Mouse (Mus musculus) testis, postnatal 14 days (tissue): ENCODE data around the gene Zbtb20.
A peak's percentile ranks its signal among the peaks of the same experiment; 100 is the strongest.

Experiments
- DNase-seq: peaks from one replicate; pipeline ENCODE4 v3.0.0; 2021; ENCODE audit warnings: low spot score

The Zbtb20 gene

DNA sequence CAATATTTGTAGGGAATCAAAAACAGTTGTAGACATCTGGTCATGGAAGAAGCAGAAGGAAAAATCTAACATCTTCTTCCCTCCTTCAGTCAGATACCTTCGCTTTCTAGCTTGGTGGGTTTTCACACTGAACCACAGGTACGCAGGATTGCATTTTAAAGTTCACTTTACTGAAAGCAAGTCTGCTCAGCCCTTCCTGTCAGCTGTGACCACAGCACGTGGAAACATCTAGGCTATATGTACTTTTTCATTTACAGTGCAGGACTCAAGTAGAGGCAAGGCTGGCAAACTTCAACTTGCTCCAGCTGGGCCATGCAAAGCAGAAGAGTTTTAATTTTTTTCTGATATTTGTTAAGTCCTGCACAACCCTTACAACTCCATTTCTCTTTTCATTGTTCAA, 424.7 kb downstream of the Zbtb20 start:
- DNase-seq, result no peak

DNA sequence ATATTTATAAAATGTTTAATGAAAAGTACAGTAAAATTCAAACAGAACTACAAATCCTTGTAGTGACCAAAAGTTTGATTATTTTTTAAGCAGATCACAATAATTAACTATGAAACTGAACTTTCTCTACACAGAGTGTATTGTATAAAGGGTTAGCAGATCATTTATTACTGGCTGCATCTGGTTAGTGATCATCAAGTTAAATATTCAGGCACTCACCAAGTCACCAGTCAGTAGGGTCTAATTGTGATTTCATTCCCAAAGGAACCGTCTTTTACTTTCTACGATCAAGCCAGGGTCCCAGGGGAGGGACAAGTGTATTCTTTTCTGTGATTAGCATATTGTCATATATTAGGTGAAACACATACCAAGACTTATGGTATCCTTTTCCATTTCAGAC, 426.5 kb downstream of the Zbtb20 start:
- DNase-seq, result no peak

DNA sequence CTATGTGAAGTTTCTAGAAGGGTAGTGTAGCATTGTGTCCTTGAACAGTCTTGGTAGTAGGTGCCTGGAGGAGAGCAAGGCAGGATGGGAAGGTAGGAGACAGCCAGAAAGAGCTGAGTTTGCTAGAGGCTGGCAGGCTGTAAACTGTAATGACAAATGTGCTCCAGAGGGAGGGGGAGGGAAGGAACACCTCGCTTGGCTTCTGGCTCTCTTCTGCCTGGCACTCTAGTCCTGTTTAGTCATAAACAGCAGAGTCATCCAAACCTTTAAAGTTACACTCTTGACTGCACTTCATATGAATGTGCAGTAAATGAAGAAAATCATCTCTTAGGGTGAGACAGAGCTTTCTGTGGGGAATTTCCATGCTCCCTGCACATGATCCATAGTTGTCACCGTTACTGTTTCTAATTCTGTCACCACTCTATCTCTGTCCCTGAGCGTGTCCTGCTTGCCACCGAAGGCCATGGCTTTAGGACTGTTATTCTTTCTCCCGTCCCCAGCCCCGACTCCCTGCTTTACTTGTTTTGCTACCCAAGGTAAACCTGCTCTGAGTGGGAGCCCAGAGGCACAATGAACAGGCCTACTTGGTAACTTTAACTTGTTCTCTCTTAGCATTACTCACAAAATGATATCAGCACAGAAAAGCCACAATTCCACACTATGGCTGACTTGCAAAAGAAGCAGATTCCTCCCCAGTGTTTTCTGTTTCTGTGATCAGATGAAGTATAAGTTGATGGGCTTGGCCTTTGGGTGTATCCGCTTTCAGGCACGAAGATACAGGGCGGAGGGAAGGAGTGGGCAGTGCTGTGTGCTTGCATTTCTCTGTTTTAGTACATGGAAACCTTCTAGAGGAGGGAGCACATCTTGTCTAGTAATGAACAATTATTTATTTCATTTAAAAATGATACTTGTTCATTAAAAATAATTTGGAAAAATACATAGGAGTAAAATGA, 427.8 kb downstream of the Zbtb20 start:
- peak; percentile 24 for DNase-seq

DNA sequence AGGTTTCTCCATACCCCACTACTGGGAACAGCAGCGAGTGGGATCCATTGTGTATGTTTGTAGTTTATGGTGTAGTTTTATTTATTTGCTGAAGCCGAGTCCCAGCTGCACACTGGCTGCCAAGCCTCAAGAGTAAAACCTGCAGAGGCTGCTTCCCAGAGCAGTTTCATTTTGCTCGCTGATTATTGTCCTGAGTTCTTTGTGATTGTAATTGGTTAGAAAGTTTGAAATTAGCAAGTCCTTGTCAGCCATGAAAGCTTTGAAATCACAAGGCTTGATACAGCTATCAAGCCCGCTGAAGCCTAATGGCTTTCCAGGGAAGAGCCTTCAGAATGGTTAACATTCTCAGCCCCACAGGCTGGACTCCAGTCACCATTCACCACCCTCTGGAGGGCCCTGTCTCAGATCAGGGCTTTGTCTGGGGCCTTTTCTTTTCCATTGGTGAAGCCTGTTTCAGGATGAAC, 434.3 kb downstream of the Zbtb20 start:
- DNase-seq, result no peak

DNA sequence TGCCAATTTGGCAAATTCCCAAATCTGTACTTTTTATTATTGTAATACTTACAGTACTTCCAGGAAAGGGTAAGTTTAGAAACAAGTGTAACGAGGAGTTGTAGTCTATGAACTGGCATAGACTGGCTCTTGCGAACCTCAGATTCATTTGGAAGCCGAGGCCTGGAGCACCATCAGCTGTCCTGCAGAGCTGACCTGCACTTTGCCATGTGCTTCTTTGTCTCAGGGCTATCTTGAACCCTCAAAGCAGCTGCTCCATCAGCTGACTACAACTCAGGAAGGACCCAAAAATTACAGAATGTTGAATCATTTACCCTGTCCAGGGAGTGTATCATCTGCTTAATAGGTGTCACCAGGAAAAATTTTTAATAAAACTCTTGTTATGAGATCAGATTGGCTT, 448.3 kb downstream of the Zbtb20 start:
- DNase-seq, result no peak

DNA sequence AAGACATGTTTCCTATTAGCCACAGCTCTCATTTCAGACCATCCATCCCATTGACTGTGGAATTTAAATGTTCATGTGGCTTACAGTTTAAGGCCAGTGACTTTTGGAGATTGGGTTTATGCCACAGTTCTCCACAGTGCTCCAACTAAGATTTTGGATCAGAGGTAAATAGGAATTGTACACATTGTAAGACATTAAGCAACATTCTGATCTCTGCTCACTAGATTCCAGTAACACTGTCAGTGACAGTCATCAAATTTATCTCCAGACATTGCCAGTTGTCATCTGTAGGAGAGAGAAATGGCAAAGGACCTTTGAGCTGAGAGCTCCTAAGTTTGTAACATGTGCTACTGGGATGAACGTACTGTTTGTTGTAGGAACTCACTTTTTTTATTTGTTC, 452.5 kb downstream of the Zbtb20 start:
- no peak for DNase-seq

DNA sequence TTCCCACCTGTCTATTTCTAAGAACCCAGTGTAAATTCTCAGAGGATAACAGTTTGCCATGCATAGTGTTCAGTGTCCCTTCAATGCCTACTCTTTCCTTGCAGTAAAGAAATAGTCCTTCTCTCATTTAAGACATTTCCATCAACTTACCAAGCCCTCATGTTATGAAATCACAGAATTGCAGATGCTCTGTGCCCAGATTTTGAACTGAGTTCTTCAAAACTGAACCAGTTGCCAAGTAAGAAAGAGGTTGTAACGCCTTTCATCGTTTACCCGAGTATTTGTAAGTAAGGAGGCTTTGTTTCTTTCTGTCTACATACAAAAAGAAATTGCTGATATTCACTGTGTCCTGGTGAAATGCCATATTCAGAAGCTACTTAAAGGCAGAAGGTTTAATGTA, 454.5 kb downstream of the Zbtb20 start:
- DNase-seq, result no peak

DNA sequence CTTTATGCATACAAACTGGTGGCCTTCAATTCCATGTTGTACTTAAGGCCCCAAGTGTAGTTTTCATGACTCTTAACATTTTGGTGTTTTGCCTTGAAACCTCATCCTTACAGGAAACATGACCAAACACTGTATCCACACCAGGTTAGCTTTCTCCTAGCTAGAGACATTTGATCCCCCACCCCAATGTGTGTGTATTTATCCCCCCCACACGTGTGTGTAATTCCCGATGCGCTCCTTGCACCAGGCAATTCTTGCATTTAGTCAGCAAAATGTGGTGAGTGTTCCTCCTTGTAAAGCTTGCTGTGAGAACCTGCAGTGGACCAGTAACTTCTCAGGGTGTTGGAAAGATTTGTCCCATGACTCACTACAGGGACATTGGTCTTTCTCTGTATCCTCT, 455.8 kb downstream of the Zbtb20 start:
- DNase-seq, result no peak

DNA sequence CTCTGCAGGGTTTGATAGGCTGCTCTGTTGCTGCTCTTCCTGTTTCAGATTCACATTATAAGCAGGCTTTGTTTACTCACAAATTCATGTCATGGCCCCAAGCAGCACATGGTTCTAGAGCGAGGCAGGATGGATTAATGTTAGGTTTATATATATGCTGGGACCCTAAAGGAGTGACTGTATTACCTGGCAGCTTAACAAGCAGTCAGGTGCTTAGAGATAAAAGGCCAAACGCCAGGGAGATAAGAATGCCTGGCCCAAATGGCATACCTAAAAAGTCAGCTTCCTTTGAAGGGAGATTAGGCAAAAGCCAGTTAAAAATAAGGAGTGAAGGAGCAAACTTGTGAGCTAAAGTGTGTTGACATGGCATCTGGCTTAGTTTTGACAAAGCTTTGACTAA, 457.1 kb downstream of the Zbtb20 start:
- no peak for DNase-seq

DNA sequence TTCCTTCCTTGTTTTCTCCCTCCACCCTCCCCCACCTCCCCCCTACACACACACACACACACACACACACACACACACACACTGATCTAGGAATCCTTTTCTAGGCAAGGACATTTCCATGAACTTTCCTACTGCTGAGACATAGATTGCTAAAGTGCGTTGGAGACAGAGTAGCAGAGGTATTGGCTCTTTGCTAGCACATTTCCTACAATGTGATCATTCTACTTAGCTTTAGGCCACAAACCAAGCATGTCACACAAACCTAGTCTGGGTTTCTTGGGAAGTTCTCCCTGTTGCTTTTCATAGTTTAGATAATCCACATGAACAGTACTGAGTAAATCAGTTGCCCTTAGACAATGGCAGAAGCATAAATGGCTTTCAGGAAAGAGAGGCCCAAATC, 457.6 kb downstream of the Zbtb20 start:
- no peak for DNase-seq

DNA sequence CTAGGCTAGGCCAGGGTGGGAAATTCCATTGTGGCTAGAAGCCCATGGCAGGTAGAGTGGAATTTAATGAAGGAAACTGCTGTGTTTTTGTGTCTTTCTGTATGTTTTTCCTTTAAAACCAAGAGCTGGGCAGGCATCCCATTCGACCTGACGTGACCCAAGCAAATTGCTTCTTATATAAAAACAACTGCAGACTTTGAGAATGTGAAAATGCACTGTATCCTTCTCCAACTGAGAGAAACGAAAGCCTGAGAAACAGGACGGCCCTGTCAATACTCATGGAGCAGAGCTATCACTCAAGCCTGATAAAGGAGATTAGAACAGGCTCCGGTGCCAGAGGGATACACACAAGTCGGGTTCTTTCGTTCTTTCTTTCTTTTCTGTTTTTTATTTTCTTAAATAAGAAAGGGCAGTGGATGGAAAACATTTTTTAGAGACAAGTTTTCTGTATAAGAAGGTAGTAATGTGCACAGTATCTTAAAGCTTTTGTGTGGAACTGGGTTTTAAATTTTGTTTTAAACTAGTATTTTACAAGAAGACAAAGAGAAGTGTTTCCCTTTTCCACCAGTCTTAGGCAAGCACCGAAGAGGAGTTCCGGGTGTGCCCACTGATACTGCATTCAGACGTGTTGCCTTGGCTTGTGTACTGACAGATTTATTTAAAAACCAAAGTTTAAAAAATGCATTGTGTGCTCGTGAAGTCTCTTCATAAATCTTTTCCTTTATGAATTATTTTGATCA, 458.9 kb downstream of the Zbtb20 start:
- DNase-seq, result peak; percentile 11

DNA sequence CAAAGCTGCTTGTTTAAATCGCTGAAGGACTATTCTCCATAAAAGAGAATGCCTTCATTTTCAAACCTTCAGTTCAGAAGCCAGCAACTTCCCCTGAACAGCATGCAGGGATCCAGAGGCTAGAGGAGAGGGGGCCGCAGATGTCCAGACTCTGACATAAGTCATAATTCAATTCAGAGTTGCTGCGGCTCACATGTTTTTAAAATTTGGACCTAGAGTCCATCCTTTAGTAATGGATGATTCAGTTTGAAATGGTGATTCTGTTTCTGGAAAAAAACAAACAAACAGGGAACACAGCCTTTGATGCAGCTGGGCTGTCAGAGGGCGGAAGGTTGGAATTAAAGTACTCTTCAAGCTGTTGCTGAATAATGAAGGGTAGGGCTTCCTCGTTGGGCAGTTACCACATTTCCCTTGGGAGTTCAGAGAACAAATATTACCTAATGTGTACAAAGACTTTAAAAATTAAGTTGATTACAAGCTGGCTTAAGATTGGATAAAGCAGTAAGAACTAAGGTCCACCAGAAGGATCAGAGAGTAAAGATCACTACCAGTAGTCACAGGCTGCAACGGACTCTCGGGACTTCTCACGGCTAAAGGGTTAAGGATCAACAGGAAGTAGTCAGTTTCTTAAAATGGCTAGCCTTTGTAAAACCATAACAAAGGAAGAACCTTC, 459.6 kb downstream of the Zbtb20 start:
- DNase-seq, result no peak

DNA sequence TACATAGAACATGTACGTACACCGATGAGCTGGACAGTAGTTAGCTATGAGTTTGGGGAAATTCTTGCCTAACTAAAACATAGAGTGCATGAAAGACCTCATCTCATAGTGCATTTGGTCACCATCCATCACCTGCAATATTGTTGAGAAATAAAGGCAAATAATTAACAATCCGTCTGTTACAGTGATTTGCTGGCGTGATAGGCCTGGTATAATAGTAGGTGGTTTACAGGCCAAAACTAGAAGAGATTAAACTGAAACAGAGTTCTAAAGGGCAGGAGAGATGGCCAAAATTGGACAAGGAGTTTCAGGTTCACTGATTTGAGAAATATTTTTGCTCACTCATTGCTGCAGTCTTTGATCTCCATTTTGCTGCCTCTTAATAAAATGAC, 460.1 kb downstream of the Zbtb20 start:
- DNase-seq, result no peak

DNA sequence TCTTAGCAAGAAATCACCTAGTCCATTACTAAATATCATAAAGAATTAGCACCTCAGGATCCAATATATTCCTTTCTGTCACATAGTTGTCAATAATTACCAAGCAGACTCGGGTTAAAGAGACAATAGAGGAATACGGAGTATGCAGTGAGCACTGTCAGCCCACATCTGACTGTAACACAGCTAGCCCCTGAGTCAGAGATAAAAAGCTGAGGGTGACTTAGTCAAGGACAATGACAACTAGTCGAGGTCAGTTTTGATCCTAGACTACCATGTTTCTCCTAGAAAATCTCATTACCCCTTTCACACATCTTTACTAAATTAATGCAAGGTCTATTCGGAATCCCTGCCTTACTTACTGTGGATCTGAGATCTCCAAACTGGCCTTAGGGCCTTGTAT, 465.0 kb downstream of the Zbtb20 start:
- DNase-seq, result no peak

DNA sequence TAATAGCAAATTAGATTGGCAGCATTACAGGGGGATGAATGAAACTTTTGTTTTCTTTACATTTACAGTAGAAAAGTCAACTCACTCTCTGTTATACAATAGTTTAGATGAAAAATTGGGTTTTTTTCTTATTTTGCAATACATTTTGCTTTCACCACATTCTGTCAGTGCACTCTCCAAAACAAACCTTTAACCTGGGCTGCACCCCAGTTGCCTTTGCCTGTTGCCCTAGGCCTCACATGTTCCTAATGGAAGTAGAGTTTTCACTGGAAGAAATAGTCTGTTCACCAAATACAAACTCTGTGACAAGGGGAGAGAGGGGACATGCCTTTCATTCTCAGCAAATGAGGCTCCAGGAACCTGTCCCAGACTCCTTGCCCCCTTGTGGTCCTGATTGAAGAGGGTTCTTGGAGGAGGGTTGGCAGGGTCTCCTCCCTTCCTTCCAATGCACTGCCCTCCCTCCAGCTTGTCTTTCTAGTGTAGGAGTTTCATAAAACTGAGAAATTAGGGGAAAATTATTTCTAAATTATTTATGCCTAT, 466.3 kb downstream of the Zbtb20 start:
- DNase-seq, result no peak

DNA sequence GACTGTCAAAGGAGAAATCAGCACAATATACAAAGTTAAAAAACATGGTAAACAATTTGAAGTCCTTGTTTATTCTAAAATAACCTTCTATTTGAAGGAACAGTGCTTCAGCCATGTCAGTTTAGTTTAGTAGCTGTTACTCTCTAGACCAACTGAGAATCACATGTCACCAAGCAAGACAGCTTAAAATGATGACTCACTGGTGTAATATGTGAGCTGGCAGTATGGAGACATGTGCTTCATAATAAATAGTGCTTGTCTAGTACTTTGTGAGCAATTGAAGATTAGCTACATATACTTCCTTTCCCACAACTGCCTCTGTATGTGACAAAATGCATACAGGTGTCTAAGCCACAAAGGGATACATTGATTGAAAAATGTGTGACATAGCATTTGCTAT, 470.4 kb downstream of the Zbtb20 start:
- no peak for DNase-seq

DNA sequence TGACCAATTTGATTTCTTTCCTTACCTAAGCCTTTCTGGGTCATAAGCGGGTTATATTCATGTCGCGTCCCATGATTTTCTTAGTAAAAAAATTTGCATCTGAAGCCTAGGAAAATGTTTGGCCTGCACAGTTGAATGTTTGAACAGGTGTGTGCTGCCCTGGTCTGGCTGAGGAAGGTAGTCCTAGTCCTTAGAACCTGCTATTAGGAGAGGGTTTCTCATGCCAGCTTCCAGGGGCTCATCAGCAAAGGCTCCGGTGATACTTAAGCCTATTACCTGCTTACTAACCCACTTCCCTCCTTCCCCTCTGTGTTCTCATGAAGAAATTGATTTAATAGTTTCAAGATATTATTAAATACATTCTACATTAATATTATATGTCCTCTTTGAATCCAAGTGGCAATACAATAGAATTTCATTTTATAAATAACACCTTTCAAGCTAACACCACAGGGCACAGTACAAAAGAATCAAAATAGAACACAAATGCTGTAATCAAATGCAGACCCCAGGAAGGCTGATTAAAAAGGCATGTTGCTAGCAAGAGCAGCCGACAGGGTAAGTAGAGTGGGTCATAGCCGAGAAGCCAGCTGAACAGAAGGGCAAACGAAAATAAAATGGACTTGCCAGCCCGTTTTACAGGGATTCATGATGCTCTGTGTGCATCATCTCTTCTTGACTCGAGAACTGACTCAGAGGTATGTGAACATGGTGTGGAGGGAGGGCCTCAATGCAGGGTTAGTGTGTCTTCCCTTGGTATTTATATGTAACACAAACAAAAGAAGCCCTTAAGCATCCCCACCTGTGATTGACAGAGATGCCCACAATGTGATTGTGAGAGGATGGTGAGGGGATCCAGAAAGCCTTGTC, 480.3 kb downstream of the Zbtb20 start:
- no peak for DNase-seq

DNA sequence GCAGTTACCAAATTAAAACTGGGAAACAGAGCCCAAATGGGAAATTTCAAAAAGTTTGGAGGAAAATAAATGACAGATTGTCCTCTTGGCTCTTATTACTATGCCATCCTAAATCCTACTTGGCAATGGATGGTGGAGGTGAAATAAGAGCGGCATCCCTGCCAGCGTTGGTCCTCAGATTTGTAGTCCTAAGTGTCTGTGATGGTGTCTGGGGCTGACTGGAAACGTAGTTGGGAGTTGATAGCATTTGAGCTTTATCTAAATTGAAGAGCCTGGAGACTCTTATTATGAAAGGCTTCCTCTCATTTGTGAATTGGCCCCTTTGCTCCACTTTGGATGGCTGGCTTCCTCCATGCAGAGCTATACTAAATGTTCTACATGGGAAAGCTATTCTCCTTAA, 483.9 kb downstream of the Zbtb20 start:
- DNase-seq, result no peak

DNA sequence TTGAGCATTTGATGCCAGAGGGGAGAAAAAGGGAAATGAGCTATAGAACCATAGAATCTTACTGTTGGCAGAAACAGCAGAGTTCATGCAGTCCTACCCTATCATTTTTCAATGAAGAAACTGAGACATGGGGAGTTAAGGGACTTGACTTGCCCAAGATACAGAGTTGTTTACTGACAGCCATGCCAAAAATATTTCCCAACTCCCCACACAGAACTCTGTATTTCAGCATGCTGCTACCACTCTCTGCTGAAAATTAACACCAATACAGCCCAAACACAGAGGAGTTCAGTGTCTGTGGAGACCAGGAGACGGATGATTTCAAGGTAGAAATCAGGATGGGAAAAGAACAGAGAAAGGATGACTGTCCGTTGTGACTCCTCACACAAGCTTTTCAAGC, 484.4 kb downstream of the Zbtb20 start:
- DNase-seq, result no peak

DNA sequence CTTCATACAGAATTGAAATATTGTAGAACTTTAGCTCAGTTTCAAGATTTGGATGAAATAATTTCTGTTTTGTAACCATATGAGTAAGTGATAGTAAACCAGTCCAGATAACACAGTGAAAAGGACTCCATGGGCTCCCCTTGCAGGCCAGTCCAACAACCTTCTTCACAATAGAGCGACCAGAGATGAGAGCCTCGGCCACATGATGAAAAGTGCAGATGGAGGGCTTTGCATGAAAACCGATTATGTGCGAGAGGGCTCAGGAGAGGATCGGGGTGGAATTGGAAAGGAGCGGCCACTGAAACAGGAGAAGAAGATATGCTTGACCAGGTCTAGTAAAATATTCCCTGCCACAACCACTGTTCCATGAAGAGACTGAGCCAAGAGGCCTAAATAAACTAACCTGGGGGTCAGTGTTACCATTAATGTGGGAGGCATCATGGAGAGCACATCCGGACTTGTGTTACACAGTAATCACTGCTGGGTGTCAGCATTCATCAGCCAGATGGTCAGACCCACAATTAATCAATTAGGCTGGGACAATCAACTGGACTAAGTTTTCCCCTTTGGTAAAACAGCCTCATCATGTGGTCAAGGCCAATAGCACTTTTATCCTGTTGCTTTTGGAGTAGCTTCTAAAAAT, 485.3 kb downstream of the Zbtb20 start:
- DNase-seq, result no peak
